Mouse (Mus musculus) kidney, postnatal 0 days (tissue): ENCODE data around the gene AC109138.7. TPM values are rescaled to one million over a fixed set of nuclear protein-coding genes. Genes with fewer than 3 reads are reported as not detected.

Experiments used
- ATAC-seq: fragments of 200-750 bp; cut with Nextera tagmentation; replicated peaks from 2 replicates; pipeline ENCODE4 v1.8.0; 2017; ENCODE audit warnings: low read depth, moderate number of reproducible peaks, moderate TSS enrichment, moderate library complexity; ENCODE audit not compliant: low FRiP score
- DNase-seq: peaks from one replicate; pipeline ENCODE4 v3.0.0-alpha.2; 2016; ENCODE audit warnings: low spot score
- H3K27ac ChIP-seq: fragments of 300-500 bp; sonication (generic); 2 replicates; pipeline ENCODE4 v1.5.1; 2014; ENCODE audit warnings: mild to moderate bottlenecking
- H3K27me3 ChIP-seq: fragments of 300-500 bp; sonication (generic); 2 replicates; pipeline ENCODE4 v1.6.1; 2014; ENCODE audit warnings: low read length, mixed read lengths; ENCODE audit not compliant: insufficient read depth
- H3K36me3 ChIP-seq: fragments of 300-500 bp; sonication (generic); 2 replicates; pipeline ENCODE4 v1.6.1; 2014; ENCODE audit warnings: low read length, mixed read lengths; ENCODE audit not compliant: insufficient read depth
- H3K4me1 ChIP-seq: fragments of 300-500 bp; sonication (generic); replicated peaks from 2 replicates; pipeline ENCODE4 v1.6.1; 2014; ENCODE audit warnings: antibody characterized with exemption, low read length, mixed read lengths; ENCODE audit not compliant: insufficient read depth
- H3K4me2 ChIP-seq: fragments of 300-500 bp; sonication (generic); 2 replicates; pipeline ENCODE4 v1.6.1; 2014; ENCODE audit warnings: mild to moderate bottlenecking, low read length, moderate library complexity, mixed read lengths
- H3K4me3 ChIP-seq: fragments of 300-500 bp; sonication (generic); replicated peaks from 2 replicates; pipeline ENCODE4 v1.5.1; 2014; ENCODE audit warnings: low read depth, low read length
- H3K9ac ChIP-seq: fragments of 300-500 bp; sonication (generic); 2 replicates; pipeline ENCODE4 v1.6.1; 2014; ENCODE audit warnings: low read depth, low read length
- H3K9me3 ChIP-seq: fragments of 300-500 bp; sonication (generic); replicated peaks from 2 replicates; pipeline ENCODE4 v1.6.1; 2016; ENCODE audit warnings: low read length, inconsistent platforms, mixed read lengths
- CTCF ChIP-seq: IDR thresholded peaks from 2 replicates; pipeline ENCODE4 v1.5.1; 2016; ENCODE audit warnings: antibody characterized with exemption, low read depth, mild to moderate bottlenecking, moderate library complexity
- WGBS: fragments of 180-500 bp; shearing (Covaris S2); extraction: QIAGEN DNeasy Blood & Tissue Kit; methylation state at CpG from one replicate; pipeline ENCODE4 v1.1.7; 2014; 5-methylcytosine and 5-hydroxymethylcytosine counted together
- polyA plus RNA-seq: library from polyadenylated mRNA; unstranded; fragments of >200 nt; fragmentation: Nextera tagmentation; extraction: Ambion mirVana; gene quantifications from 2 replicates; pipeline ENCODE4 v1.2.1, GENCODE M21; 2015

AC109138.7 gene
- polyA plus RNA-seq, 1 experiment from 2014 or later: not detected

- H3K4me3 ChIP-seq: no peak overlapping the region
- H3K27me3 ChIP-seq: 0 out of 2 replicates have a peak, but pooled peaks cover under 1% of the 10 kb centered on the region
- H3K27ac ChIP-seq: no peak overlapping the region; the same call in 1 of the 2 replicates
- 60% methylated on average over 13 of the region's 13 CpGs for WGBS
- ATAC-seq (no peak), DNase-seq (no peak)
- no peaks in the 10 kb centered on the region for H3K36me3 ChIP-seq
- H3K4me2 ChIP-seq: no peak overlapping the region
- H3K4me1 ChIP-seq: peaks cover 31% of the 10 kb centered on the region
- TF ChIP-seq CTCF: no peak
- no peaks in the 10 kb centered on the region for H3K9me3 ChIP-seq
- H3K9ac ChIP-seq: no peak overlapping the region
Measured at GRCm38 (mm10) chr19:4171393-4172290, 42.5 kb upstream of the AC109138.7 start.

- Histone ChIP-seq H3K36me3 (no peaks in the 10 kb centered on the region), H3K4me2 (no peak overlapping the region), H3K27ac (no peak overlapping the region), H3K4me1 (peaks cover 31% of the 10 kb centered on the region), H3K4me3 (no peak overlapping the region), H3K9ac (no peak overlapping the region), H3K9me3 (no peaks in the 10 kb centered on the region), H3K27me3 (0 out of 2 replicates have a peak, but pooled peaks cover 3% of the 10 kb centered on the region)
- no peak for ATAC-seq
- peak; percentile 38 for TF ChIP-seq CTCF
- no peak for DNase-seq
- WGBS: 55% methylated on average over 11 of the region's 11 CpGs
Measured at GRCm38 (mm10) chr19:4172925-4173324, 41.2 kb upstream of the AC109138.7 start.

GRCm38 (mm10) chr19:4175368-4175947 lies 38.7 kb upstream of the AC109138.7 start, which contains the start of gene Carns1:
TSS of gene Carns1 (minus strand) at chr19:4175479.
- H3K4me3 ChIP-seq: no peak within 1 kb of the TSS
- TF ChIP-seq CTCF: no peak
- H3K27ac ChIP-seq: no peak within 1 kb of the TSS
- ATAC-seq: peak; percentile 72; the same call in 1 of the 2 replicates
- H3K27me3 ChIP-seq: 0 out of 2 replicates have a peak, but pooled peaks cover 3% of the 10 kb centered on the region
- peak; percentile 66 for DNase-seq
- peak within 1 kb of the TSS; percentile 37 for H3K4me2 ChIP-seq
- H3K36me3 ChIP-seq: no peaks in the 10 kb centered on the region
- H3K4me1 ChIP-seq: peaks cover 23% of the 10 kb centered on the region
- no peaks in the 10 kb centered on the region for H3K9me3 ChIP-seq
- WGBS: 5% methylated on average over 11 of the region's 11 CpGs
- peak within 1 kb of the TSS; percentile 28; the same call in 1 of the 2 replicates for H3K9ac ChIP-seq

- WGBS: 92% methylated on average over 7 of the region's 7 CpGs
- DNase-seq (no peak), ATAC-seq (no peak)
- H3K4me3 ChIP-seq: no peak overlapping the region
- 0 out of 2 replicates have a peak, but pooled peaks cover 3% of the 10 kb centered on the region for H3K27me3 ChIP-seq
- no peak overlapping the region for H3K4me2 ChIP-seq
- no peaks in the 10 kb centered on the region for H3K36me3 ChIP-seq
- TF ChIP-seq CTCF: no peak
- no peak overlapping the region for H3K9ac ChIP-seq
- peaks cover 11% of the 10 kb centered on the region for H3K4me1 ChIP-seq
- H3K9me3 ChIP-seq: no peaks in the 10 kb centered on the region
- H3K27ac ChIP-seq: no peak overlapping the region
Measured at GRCm38 (mm10) chr19:4180411-4180810, 33.7 kb upstream of the AC109138.7 start.

- peak; percentile 67 for DNase-seq
- WGBS: 42% methylated on average over 3 of the region's 3 CpGs
- H3K9ac ChIP-seq: no peak overlapping the region
- no peak; the same call in 1 of the 2 replicates for ATAC-seq
- H3K36me3 ChIP-seq: no peaks in the 10 kb centered on the region
- no peak overlapping the region for H3K4me2 ChIP-seq
- 0 out of 2 replicates have a peak, but pooled peaks cover under 1% of the 10 kb centered on the region for H3K27me3 ChIP-seq
- H3K27ac ChIP-seq: no peak overlapping the region
- H3K4me3 ChIP-seq: no peak overlapping the region
- H3K9me3 ChIP-seq: no peaks in the 10 kb centered on the region
- TF ChIP-seq CTCF: no peak
- peaks cover 9% of the 10 kb centered on the region for H3K4me1 ChIP-seq
Measured at GRCm38 (mm10) chr19:4181892-4182291, 32.3 kb upstream of the AC109138.7 start.

- no peak for DNase-seq
- Histone ChIP-seq H3K36me3 (no peaks in the 10 kb centered on the region), H3K4me3 (no peak overlapping the region), H3K4me1 (peaks cover 9% of the 10 kb centered on the region), H3K27me3 (no peaks in the 10 kb centered on the region), H3K4me2 (no peak overlapping the region), H3K9me3 (no peaks in the 10 kb centered on the region), H3K9ac (no peak overlapping the region), H3K27ac (no peak overlapping the region)
- ATAC-seq: no peak
- 92% methylated on average over 2 of the region's 2 CpGs for WGBS
- no peak for TF ChIP-seq CTCF
Measured at GRCm38 (mm10) chr19:4183689-4184088, 30.5 kb upstream of the AC109138.7 start.
